Mouse (Mus musculus) ES-Bruce4 (cell line): ENCODE data around the gene Tm9sf4. TPM values are rescaled to one million over a fixed set of nuclear protein-coding genes. Genes with fewer than 3 reads are reported as not detected.

Experiments
- H3K27ac ChIP-seq: 2 replicates; pipeline ENCODE4 v1.5.1; 2012; ENCODE audit warnings: low read length, inconsistent platforms; ENCODE audit not compliant: insufficient read depth
- H3K27me3 ChIP-seq: 2 replicates; pipeline ENCODE4 v1.6.1; 2012; ENCODE audit warnings: mild to moderate bottlenecking, low read length, inconsistent platforms; ENCODE audit not compliant: control insufficient read depth, poor library complexity, insufficient read depth, severe bottlenecking
- H3K36me3 ChIP-seq: 2 replicates; pipeline ENCODE4 v1.6.1; 2012; ENCODE audit warnings: inconsistent platforms, mild to moderate bottlenecking, low read length, moderate library complexity; ENCODE audit not compliant: control insufficient read depth, poor library complexity, insufficient read depth, severe bottlenecking
- H3K4me1 ChIP-seq: one replicate; pipeline ENCODE4 v1.8.1; 2011; ENCODE audit warnings: low read length; ENCODE audit not compliant: control insufficient read depth, insufficient read depth
- H3K4me3 ChIP-seq: 2 replicates; pipeline ENCODE4 v1.5.1; 2011; ENCODE audit warnings: low read depth, mild to moderate bottlenecking, low read length
- H3K9ac ChIP-seq: 2 replicates; pipeline ENCODE4 v1.6.1; 2012; ENCODE audit warnings: low read depth, mild to moderate bottlenecking, inconsistent platforms; ENCODE audit not compliant: poor library complexity, severe bottlenecking
- H3K9me3 ChIP-seq: replicated peaks from 2 replicates; pipeline ENCODE4 v1.6.1; 2012; ENCODE audit warnings: mild to moderate bottlenecking, low read length, inconsistent platforms; ENCODE audit not compliant: control insufficient read depth, poor library complexity, insufficient read depth, severe bottlenecking
- CTCF ChIP-seq: IDR thresholded peaks from one replicate; pipeline ENCODE4 v1.8.1; 2011; ENCODE audit warnings: low read depth, low read length
- EP300 ChIP-seq: IDR thresholded peaks from 2 replicates; pipeline ENCODE4 v1.6.1; 2011; ENCODE audit warnings: low read depth, low read length; ENCODE audit not compliant: insufficient read depth
- POLR2A ChIP-seq: IDR thresholded peaks from one replicate; pipeline ENCODE4 v1.8.1; 2011; ENCODE audit warnings: low read length; ENCODE audit not compliant: insufficient read depth
- polyA plus RNA-seq: library from polyadenylated mRNA; stranded (reverse); fragments of >200 nt; gene quantifications from 2 replicates; pipeline ENCODE4 v1.2.4, GENCODE M21; 2011; ENCODE audit warnings: low read depth; ENCODE audit not compliant: missing spikeins, insufficient read depth, insufficient read length

Gene Tm9sf4
- polyA plus RNA-seq, 1 experiment, result 83.2 TPM

GRCm38 (mm10) chr2:153241250-153242014 is 80.3 kb downstream of the Tm9sf4 start, which contains the start of the genes Plagl2 and Pofut1:
Plagl2 (minus strand) TSS chr2:153241426.
Pofut1 (plus strand) TSS chr2:153241533.
- no peak for TF ChIP-seq EP300
- TF ChIP-seq CTCF, result no peak
- TF ChIP-seq POLR2A, result no peak
- Histone ChIP-seq H3K36me3 (no peaks in the 10 kb centered on the region), H3K4me3 (peak within 1 kb of the TSS; percentile 94), H3K27me3 (no peaks in the 10 kb centered on the region), H3K9ac (peak within 1 kb of the TSS; percentile 91), H3K9me3 (no peaks in the 10 kb centered on the region), H3K4me1 (no peaks in the 10 kb centered on the region), H3K27ac (0 out of 2 replicates have a peak within 1 kb of the TSS, but pooled peaks have one; percentile 13)

- Histone ChIP-seq H3K9ac (peak overlapping the region; percentile 91), H3K27me3 (no peaks in the 10 kb centered on the region), H3K4me1 (no peaks in the 10 kb centered on the region), H3K27ac (no peak overlapping the region), H3K36me3 (no peaks in the 10 kb centered on the region), H3K4me3 (no peak overlapping the region), H3K9me3 (no peaks in the 10 kb centered on the region)
- no peak for TF ChIP-seq CTCF
Observed at GRCm38 (mm10) chr2:153242156-153242555, 81.1 kb downstream of the Tm9sf4 start.

- Histone ChIP-seq H3K9me3 (no peaks in the 10 kb centered on the region), H3K36me3 (peaks cover 6% of the 10 kb centered on the region), H3K4me3 (no peak overlapping the region), H3K9ac (no peak overlapping the region), H3K27me3 (no peaks in the 10 kb centered on the region), H3K4me1 (no peaks in the 10 kb centered on the region), H3K27ac (no peak overlapping the region)
- no peak for TF ChIP-seq EP300
- no peak for TF ChIP-seq CTCF
- no peak for TF ChIP-seq POLR2A
Observed at GRCm38 (mm10) chr2:153249751-153250150, 88.6 kb downstream of the Tm9sf4 start.

- no peaks in the 10 kb centered on the region for H3K9me3 ChIP-seq
- H3K4me1 ChIP-seq, result no peaks in the 10 kb centered on the region
- no peak overlapping the region for H3K4me3 ChIP-seq
- H3K27ac ChIP-seq, result no peak overlapping the region
- H3K36me3 ChIP-seq, result no peaks in the 10 kb centered on the region; the same call in 1 of the 2 replicates
- TF ChIP-seq EP300, result no peak
- TF ChIP-seq CTCF, result no peak
- TF ChIP-seq POLR2A, result no peak
- H3K9ac ChIP-seq, result no peak overlapping the region
- no peaks in the 10 kb centered on the region for H3K27me3 ChIP-seq
Observed at GRCm38 (mm10) chr2:153256604-153257003, 95.5 kb downstream of the Tm9sf4 start.

- TF ChIP-seq EP300 (no peak), POLR2A (no peak), CTCF (no peak)
- Histone ChIP-seq H3K9me3 (no peaks in the 10 kb centered on the region), H3K27me3 (no peaks in the 10 kb centered on the region), H3K4me3 (no peak overlapping the region), H3K36me3 (no peaks in the 10 kb centered on the region), H3K9ac (no peak overlapping the region), H3K4me1 (no peaks in the 10 kb centered on the region), H3K27ac (no peak overlapping the region)
Observed at GRCm38 (mm10) chr2:153259030-153259863, 98.1 kb downstream of the Tm9sf4 start.

Other genes with a start within 250 kb of the Tm9sf4 start
- gene Mylk2, start 250.0 kb upstream of the Tm9sf4 start, polyA plus RNA-seq, result not detected in 2 replicates
- gene Foxs1, start 228.1 kb upstream of the Tm9sf4 start, polyA plus RNA-seq, result not detected in 2 replicates
- 0.36 TPM in 1 of 2 replicates, not detected in the other for gene Dusp15, start 209.6 kb upstream of the Tm9sf4 start, polyA plus RNA-seq
- gene Ttll9, start 198.8 kb upstream of the Tm9sf4 start, polyA plus RNA-seq, result 2.1 and 2.7 TPM in 2 replicates
- gene Pdrg1, start 145.9 kb upstream of the Tm9sf4 start, polyA plus RNA-seq, result 39.8 and 44.2 TPM in 2 replicates
- not detected in 2 replicates for gene Xkr7, start 129.5 kb upstream of the Tm9sf4 start, polyA plus RNA-seq
- gene Ccm2l, start 95.3 kb upstream of the Tm9sf4 start, polyA plus RNA-seq, result not detected in 2 replicates
- 2.4 TPM in 2 replicates for gene Hck, start 52.8 kb upstream of the Tm9sf4 start, polyA plus RNA-seq
- 3.5 and 3.9 TPM in 2 replicates for gene Tspyl3, start 64.1 kb downstream of the Tm9sf4 start, polyA plus RNA-seq
- 13.2 and 13.8 TPM in 2 replicates for gene Plagl2, start 80.1 kb downstream of the Tm9sf4 start, polyA plus RNA-seq
- gene Pofut1, start 80.2 kb downstream of the Tm9sf4 start, polyA plus RNA-seq, result 22.0 and 25.6 TPM in 2 replicates
- gene Kif3b, start 130.1 kb downstream of the Tm9sf4 start, polyA plus RNA-seq, result 14.7 and 16.8 TPM in 2 replicates
- gene Asxl1, start 184.5 kb downstream of the Tm9sf4 start, polyA plus RNA-seq, result 55.7 and 63.3 TPM in 2 replicates